Mouse (Mus musculus) liver, adult (tissue): ENCODE data around the gene Mthfd2l.

Experiments
- GATA4 ChIP-seq: IDR thresholded peaks from 2 replicates; pipeline ENCODE4 v1.6.1; 2014; ENCODE audit warnings: mild to moderate bottlenecking, low read length; ENCODE audit not compliant: insufficient replicate concordance

Gene Mthfd2l

DNA sequence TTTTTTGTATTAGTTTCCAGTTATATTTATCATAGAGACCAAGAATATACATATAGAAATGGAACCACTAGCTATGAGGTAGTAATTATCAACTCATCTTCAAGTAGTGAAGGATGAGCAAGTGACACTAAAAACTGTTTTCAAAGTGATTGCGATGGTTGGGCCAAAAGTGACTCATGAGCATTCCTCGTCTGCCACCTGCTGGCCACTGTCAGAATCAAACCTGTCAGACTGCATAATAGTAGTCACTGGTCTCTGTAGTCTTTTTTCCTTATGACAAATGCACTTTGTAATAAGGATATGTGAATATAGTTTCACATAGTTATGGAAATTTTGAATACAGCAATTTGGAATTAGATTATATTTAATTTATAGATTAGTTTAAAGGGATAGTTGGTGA is 21.9 kb upstream of the Mthfd2l start:
- TF ChIP-seq GATA4 = no peak

DNA sequence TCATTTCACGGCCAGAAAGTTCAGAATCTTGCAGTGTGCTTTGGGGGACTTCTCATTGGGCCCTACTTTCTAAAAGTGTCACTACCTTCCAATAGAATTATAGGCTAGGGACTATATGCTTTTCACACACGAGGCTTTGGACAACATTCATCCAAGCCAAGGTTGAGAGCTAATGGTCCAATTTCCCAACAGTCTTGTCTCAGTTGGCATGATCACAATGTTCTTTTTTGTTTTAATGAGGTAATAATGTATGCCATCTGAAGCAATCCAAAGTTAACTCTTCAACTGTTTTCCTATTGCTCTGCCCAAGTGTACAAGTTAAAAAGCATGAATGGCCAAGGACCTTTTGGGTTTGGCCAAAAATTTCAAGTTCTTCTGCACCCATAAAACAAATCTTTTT is 11.4 kb upstream of the Mthfd2l start:
- no peak for TF ChIP-seq GATA4

DNA sequence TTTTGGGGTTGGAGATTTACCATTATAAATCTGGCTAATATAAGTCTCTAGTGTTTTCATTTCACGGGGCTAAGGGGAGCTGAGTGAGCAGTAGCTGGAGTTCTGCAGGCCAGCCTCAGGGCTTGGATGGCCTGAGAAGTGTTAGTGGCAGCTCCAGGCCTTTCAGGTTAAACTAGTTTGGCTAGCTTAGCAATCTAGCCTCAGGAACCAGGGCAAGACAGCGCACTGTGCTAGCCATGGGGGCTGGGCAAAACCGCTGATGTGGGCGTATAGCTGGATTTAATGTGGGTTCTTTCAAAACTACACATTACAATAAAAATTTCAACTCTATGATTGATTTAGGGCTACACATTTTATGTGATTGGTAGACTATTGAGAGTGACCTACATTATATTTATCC is 8.0 kb upstream of the Mthfd2l start:
- TF ChIP-seq GATA4 = no peak

DNA sequence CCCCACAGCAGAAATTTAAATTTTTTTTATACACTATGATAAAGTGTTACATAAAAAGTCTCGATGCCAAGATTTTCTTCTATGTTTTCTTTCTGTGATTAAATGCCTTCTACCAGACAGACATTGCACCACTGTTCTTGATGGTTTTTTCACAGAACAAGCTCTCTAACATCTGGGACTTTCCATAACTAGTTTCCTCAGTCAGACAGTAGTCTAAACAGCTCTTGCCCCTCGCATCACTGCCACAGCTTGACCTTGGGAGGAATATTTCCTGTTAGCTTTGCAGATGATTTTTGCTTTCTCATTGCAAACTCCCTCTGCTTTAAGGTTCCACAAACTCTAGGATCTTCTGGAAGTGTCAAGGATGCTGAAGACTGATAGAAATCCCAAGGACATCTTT is 371 bp upstream of the Mthfd2l start:
- no peak for TF ChIP-seq GATA4

DNA sequence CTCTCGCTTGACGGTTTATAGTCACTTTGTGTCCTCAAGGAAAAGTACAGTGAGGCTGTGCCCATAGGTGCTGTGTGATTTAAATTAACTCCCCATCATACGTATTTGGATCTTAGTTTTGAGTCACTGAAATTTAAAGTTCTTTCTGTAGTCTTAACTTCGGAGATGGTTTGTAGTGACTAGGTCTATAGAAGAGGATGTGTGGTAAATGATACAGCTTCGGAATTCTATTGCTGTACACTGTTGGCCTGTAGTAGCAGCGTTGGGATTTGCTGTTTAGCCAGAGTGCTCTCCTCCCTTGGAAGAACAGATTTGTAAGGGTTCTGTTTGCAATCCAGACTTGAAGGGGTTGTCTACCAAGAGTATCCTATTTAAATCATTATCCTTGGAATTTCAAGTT is 994 bp downstream of the Mthfd2l start:
- TF ChIP-seq GATA4 = no peak

DNA sequence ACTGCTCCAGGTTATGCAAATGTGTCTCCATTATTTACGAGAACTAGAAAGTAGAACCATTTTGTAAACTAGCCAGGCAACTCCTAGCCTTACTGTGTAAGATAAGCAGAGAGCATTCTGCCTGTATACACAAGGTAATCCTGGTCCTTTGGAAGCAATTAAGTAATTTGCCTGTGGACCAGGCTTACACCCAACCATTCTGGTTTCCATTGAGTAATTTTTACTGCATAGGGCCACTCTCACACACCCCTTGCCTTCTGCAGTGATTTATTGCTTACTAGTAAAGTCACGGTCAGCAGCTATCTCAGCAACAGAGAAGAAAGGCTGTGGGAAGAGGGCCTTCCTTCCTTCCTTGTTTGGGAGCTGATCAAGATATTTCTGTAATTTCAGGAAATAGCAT is 5.8 kb downstream of the Mthfd2l start:
- no peak for TF ChIP-seq GATA4

DNA sequence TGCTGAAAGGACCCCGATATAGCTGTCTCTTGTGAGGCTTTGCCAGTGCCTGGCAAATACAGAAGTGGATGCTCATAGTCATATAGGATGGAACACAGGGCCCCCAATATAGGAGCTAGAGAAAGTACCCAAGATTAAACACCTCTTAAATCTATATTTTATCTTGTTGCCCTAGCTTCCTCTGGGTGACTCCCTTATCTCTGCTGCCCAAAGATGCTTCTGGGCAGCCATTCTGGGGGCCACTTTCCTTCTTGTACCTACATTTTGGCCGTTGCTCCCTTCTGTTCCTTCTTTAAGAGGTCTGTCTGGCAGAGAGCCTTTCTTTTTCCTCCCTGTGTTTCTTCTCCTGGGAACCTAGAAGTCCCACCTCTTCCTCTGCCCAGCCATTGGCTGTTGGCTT is 14.5 kb downstream of the Mthfd2l start:
- TF ChIP-seq GATA4 = no peak

DNA sequence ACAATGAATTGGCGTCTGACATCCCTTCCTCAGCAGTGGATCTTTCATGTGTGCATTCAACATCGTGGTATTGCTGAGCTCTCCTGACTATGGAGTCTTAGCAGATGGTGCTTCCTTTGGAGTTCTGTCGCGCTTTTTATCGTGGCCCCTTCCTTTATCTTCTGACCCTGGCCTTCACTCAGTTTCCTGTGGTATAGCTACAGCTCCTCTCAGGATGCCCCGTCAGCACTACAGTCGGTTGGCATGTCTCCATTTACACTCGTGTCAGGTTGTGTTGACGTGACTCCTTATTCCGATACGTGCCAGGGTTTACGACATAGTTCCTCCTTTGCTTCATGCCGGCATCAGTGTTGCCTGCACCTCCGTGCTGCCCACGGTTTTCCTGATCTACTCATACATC is 18.6 kb downstream of the Mthfd2l start:
- TF ChIP-seq GATA4 = peak; percentile 50; the same call in 1 of the 2 replicates

DNA sequence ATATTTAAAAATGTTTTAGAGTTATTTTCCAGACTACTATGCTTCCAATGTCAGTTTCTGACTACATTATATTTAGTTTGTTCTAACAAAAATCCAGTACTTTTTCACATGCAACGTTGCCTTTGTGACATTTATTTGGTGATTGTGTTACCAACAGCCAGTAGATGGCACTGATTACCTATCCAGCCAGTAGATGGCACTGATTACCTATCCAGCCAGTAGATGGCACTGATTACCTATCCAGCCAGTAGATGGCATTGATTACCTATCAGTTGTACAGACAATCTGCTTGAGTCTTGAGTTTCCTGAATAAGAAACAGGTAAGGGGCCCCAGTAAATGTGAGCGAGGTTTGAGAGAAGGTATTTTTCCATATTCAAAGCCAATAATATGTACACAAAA is 20.6 kb downstream of the Mthfd2l start:
- TF ChIP-seq GATA4 = peak; percentile 80; the same call in 1 of the 2 replicates

DNA sequence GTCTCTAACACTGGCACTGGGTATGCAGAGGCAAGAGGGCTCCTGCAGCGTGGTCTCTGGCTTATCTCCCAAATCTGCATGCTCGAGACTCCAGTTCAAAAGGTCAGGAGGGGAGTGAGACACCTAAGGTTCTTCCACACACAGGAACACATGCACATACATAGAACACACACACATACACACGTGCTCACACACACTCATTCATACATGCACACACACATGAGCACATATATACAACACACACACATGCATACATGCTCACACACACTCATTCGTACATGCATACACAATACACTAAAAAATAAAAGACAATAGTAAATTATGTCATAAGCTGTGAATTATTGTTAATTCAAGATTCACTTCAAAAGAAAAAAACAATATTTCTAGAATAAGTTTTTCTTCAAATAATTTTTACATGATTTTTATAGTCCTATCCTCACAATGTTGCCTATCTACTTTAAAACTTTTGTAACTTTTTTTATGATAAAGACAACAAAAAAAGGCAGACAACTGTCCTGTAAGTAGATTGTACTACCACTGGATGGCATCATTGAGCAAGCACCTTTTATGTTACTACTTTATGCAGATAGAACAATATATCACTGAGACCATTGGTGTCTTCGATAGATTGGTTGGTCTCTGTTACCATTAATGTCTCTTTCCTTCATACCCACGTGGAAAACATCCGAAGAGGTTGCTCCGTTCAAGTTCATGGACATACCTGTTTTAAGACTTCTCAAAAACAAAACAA is 22.0 kb downstream of the Mthfd2l start:
- no peak for TF ChIP-seq GATA4

DNA sequence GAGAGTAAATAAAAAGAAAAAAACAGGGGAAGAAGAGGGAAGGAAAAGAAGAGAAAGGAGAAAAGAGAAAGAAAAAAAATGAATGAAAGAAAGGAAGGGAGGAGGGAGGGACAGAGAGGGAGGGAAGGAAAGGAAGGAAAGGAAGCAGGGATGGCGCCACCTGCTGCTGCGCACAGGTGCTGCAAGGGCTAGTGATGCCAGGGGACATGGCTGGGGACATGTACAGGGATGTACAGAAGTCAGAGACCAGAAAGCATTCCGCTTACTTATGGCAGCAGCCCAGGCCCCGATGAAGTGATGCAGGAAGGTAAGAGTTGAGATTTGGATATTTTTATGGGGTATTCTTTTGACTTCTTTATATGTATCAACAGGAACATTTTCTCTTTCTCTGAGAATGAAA is 33.4 kb downstream of the Mthfd2l start:
- no peak for TF ChIP-seq GATA4

DNA sequence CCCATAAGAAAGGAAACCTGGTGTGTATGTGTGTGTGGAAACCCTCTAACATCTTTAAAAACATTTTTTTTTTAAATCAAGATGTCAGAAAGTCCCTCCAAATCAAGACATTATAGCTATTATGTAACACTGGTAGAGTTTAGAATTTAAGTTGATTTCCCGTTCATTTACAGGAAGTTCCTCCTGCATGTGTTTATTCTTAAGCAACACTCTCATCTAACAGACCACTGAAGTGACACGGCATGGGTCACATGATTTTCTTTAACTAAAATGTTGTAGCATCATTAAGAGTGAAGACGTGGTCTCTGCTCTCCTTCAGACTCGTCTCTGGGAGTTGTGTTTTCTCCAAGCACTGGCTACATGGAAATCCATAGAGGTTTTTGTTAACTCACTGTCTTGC is 33.8 kb downstream of the Mthfd2l start:
- TF ChIP-seq GATA4 = no peak

DNA sequence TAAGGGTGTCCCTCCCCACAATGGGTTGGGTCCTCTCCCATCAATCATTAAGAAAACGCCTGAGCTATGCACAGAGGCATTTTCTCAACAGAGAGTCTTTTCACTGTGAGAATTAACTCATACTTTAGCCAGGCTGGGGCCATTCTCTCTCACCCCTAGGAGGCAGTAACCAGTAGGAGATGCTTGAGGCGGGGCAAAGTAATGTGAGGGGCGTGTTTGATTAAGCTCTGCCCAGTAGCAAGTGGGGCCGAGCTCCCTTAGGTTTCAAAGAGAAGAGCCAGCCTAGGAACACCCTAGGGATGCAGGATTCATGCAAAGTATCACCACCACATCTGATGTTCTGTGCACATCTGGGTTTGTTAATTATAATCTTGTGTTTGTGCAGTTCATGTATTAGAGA is 34.5 kb downstream of the Mthfd2l start:
- no peak for TF ChIP-seq GATA4

DNA sequence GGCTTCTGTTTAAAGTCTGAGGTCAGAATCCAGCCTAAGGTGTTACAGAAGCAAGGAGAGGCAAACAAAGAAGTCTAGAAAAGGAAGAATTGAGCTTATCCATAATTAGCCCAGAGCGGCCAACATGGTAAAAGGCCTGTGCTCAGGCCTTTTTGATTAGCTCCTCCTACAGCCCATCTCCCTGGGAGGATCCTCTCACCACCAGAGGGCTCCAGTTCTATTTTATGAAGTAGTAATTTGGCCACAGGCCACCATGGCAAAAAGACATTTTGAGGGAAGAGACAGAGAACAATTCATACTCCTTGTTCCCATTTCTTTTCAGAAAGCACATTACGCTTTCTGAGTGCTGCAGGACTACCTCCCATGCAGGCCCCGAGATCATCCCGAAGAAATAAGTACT is 46.3 kb downstream of the Mthfd2l start:
- no peak for TF ChIP-seq GATA4

DNA sequence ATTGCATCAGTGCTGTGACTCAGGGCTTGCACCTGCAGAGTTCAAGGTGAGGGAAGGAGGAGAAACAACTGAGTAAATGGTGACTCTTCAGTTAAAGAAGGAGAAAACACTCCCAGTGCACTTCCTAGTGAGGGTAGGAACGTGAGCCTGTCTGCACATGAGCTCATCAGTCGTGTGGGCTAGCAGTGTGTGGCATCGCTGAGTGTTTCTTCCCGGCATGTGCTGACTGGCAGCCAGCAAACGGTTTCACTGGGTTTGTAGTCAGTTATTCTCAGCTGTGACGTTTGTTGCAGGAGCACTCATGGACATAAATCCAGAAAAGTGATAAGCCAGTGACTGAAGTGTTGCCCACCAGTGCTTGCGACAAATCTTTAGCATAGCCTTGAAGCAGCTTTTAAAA is 49.4 kb downstream of the Mthfd2l start:
- no peak for TF ChIP-seq GATA4

DNA sequence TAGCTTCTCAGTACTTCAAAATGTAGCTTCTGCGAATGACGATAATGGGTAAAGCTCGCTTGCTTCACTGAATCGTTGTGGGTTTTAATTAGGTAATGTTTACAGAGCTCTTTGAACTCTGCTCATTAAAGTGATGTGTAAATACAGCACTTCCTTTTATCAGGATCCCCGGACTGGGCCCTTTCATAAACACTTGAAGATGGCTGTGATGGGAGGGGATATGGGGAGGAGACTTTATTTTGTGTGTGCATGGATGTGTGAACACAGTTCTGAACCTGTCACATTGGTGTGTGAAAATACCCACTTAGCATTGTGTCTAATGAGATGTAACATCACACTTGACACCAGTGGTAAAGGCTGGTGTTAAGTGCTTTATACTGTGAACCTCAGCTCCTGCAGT is 56.7 kb downstream of the Mthfd2l start:
- no peak for TF ChIP-seq GATA4

DNA sequence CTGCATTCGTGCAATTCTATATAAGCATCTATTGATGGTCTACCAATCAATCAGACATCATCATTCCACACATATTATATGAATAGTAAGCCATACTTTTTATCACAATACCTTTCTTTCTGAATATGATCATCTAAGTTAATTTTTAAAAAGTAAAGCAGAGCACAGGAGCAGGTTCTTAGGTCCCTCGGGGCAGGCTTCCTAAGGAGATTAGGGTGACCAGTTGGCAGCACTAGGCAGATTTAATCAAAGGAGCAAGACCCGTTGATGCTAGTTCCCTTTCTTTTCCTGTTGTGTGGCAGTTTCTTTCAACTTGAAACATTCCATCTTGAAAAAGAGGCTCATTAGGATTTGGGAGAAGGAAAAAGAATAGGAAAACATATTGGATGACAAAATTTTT is 57.2 kb downstream of the Mthfd2l start:
- TF ChIP-seq GATA4 = no peak

DNA sequence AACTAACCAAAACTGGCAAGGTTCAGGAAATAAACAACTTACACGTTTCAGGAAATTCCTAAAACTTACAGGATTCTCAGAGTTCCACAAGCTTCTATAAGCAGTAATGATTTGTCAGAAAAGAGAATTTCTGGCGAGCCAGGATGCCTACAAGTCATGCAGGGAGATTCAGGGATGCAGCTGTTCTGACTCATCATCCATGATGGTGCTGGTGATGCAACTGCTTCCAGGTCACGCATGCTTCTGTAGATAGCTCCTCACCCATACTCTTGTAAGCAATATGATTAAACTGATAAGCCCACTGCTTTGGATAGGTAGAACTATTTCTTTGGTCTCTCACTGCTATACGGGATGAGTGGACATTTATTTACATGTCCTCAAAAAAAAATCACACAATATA is 57.7 kb downstream of the Mthfd2l start:
- TF ChIP-seq GATA4 = no peak

DNA sequence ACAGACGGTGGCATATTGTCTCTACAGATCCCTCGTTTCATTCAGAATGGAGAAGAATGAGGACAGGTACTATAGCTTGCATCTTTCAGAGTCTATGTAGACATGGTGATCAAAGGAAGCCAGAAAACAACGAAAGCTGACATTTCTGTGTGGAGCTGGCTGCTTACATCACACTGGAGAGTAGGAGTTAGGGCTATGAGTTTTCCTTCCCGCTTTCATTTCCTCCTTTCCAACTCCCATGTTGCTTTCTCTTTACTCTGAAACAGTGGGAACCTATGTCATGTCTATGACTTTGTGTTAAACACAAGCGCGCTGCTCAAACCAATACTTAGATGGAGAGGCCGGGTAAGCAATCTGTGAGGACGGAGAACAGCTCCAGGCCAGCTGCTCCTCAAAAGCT is 69.0 kb downstream of the Mthfd2l start:
- TF ChIP-seq GATA4 = no peak
